Mouse (Mus musculus) erythroblast, embryonic 14.5 days (primary cell): ENCODE measurements around the gene Mecr.

Experiments
- GATA1 ChIP-seq: IDR thresholded peaks from 2 replicates; pipeline ENCODE4 v1.6.1; 2012; ENCODE audit warnings: low read length, inconsistent platforms, mixed read lengths
- TAL1 ChIP-seq: IDR thresholded peaks from 3 replicates; pipeline ENCODE4 v1.6.1; 2012; ENCODE audit warnings: low read length, inconsistent platforms, mixed read lengths

GRCm38 (mm10) chr4:131906423-131906822 is 63.2 kb downstream of the Mecr start:
- TF ChIP-seq GATA1: no peak
- no peak for TF ChIP-seq TAL1
